Mouse (Mus musculus) kidney, postnatal 10 days (tissue): ENCODE measurements around the gene Rtn4r.

Experiments used
- DNase-seq: peaks from one replicate; pipeline ENCODE4 v3.0.0; 2021; ENCODE audit warnings: mixed read lengths

The Rtn4r gene

GRCm38 (mm10) chr16:18125131-18125530 is 2.3 kb upstream of the Rtn4r start:
- no peak for DNase-seq

GRCm38 (mm10) chr16:18126211-18126610 is 1.2 kb upstream of the Rtn4r start:
- no peak for DNase-seq

- no peak for DNase-seq
Observed at GRCm38 (mm10) chr16:18127871-18128563, 575 bp downstream of the Rtn4r start.

- no peak for DNase-seq
Observed at GRCm38 (mm10) chr16:18128564-18128935, 1.1 kb downstream of the Rtn4r start.

- DNase-seq = no peak
Observed at GRCm38 (mm10) chr16:18129413-18129812, 2.0 kb downstream of the Rtn4r start.

- DNase-seq = no peak
Observed at GRCm38 (mm10) chr16:18130288-18130687, 2.8 kb downstream of the Rtn4r start.

- no peak for DNase-seq
Observed at GRCm38 (mm10) chr16:18130705-18131104, 3.3 kb downstream of the Rtn4r start.

GRCm38 (mm10) chr16:18131245-18131939 is 4.0 kb downstream of the Rtn4r start:
- no peak for DNase-seq

- no peak for DNase-seq
Observed at GRCm38 (mm10) chr16:18132026-18132425, 4.6 kb downstream of the Rtn4r start.

GRCm38 (mm10) chr16:18132575-18132974 is 5.1 kb downstream of the Rtn4r start:
- DNase-seq = no peak

- DNase-seq = no peak
Observed at GRCm38 (mm10) chr16:18133133-18133920, 5.9 kb downstream of the Rtn4r start.

- DNase-seq = peak; percentile 55
Observed at GRCm38 (mm10) chr16:18135196-18135595, 7.8 kb downstream of the Rtn4r start.

GRCm38 (mm10) chr16:18136015-18136414 is 8.6 kb downstream of the Rtn4r start:
- DNase-seq = peak; percentile 70

GRCm38 (mm10) chr16:18144201-18144600 is 16.8 kb downstream of the Rtn4r start:
- no peak for DNase-seq

- DNase-seq = no peak
Observed at GRCm38 (mm10) chr16:18145341-18145867, 18.0 kb downstream of the Rtn4r start.

GRCm38 (mm10) chr16:18148208-18148876 is 20.9 kb downstream of the Rtn4r start:
- no peak for DNase-seq

- no peak for DNase-seq
Observed at GRCm38 (mm10) chr16:18149205-18149604, 21.8 kb downstream of the Rtn4r start.

GRCm38 (mm10) chr16:18152189-18152588 is 24.7 kb downstream of the Rtn4r start:
- no peak for DNase-seq

GRCm38 (mm10) chr16:18152769-18153445 is 25.5 kb downstream of the Rtn4r start:
- DNase-seq = no peak

- peak; percentile 43 for DNase-seq
Observed at GRCm38 (mm10) chr16:18154521-18155171, 27.2 kb downstream of the Rtn4r start.

GRCm38 (mm10) chr16:18156579-18157350 is 29.3 kb downstream of the Rtn4r start:
- DNase-seq = no peak
